Mouse (Mus musculus): ENCODE measurements at regions not wholly inside any gene's neighbourhood (a gene's known extent, or its start where the extent isn't known, plus 50 kb on each side); places are given as distances from the start of the nearest gene placed in this dataset.
A peak's percentile ranks its signal among the peaks of the same experiment; 100 is the strongest.

DNA sequence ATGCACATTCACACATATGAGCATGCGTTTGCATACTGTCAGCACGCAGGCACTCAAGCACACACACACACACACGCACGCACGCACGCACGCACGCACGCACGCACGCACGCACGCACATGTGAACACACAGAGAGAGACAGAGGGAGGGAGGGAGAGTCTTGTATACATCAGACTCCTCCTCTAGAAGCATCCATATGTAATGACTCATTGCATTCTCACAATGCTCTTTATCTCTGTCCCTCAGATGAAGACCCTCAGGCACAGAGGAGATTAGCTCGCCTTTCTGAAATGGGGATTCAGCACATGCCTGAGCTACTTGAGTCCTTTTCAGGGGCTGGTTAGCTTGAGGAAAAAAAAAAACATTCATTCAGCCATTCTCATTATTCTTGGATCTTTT lies 79.6 kb upstream of the 1700025G04Rik start:
- Histone ChIP-seq H3K9me3 (ENCODE audit: control insufficient read depth, low read length) (no peaks in the 10 kb centered on the region), H3K36me3 (ENCODE audit: control insufficient read depth, insufficient read depth, low read length) (no peaks in the 10 kb centered on the region), H3K4me2 (ENCODE audit: low read depth, low read length) (no peak overlapping the region), H3K27me3 (replicated peaks; ENCODE audit: control insufficient read depth, insufficient read depth, low read length) (no peaks in the 10 kb centered on the region), H3K4me1 (ENCODE audit: control insufficient read depth, insufficient read depth, low read length) (peaks cover 13% of the 10 kb centered on the region), H3K27ac (replicated peaks; ENCODE audit: low read depth, low read length) (no peak overlapping the region), H3K9ac (ENCODE audit: low read depth, low read length) (no peak overlapping the region), H3K4me3 (ENCODE audit: low read depth, low read length) (no peak overlapping the region)
- 89% methylated on average over 14 of the region's 14 CpGs for WGBS
- no peak for ATAC-seq (ENCODE audit: low read depth)
- no peak for DNase-seq (ENCODE audit: low spot score)

DNA sequence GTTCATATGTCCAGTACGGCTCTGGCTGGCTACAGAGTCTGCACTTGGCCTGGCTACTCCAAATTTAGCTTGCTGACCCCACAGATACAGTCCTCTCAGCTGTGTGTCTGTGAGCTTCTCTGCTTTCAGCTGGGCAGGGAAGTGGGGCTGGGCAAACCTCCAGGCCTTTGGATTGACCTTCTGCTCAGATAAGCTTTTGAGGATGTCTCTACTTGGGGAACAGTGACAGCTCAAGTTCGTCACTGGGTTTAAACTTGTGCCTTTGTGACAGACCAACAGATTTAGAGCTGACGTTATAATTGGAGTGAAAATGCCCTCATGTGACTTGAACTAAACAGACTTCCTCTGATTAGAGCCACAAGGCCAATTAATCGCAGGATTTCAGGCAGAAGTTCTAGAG lies 78.4 kb upstream of the 1700025G04Rik start:
- Histone ChIP-seq H3K9me3 (ENCODE audit: control insufficient read depth, low read length) (no peaks in the 10 kb centered on the region), H3K27ac (replicated peaks; ENCODE audit: low read depth, low read length) (no peak overlapping the region), H3K4me2 (ENCODE audit: low read depth, low read length) (no peak overlapping the region), H3K9ac (ENCODE audit: low read depth, low read length) (no peak overlapping the region), H3K4me3 (ENCODE audit: low read depth, low read length) (no peak overlapping the region), H3K4me1 (ENCODE audit: control insufficient read depth, insufficient read depth, low read length) (peaks cover 13% of the 10 kb centered on the region), H3K36me3 (ENCODE audit: control insufficient read depth, insufficient read depth, low read length) (no peaks in the 10 kb centered on the region), H3K27me3 (replicated peaks; ENCODE audit: control insufficient read depth, insufficient read depth, low read length) (no peaks in the 10 kb centered on the region)
- 58% methylated on average over 4 of the region's 4 CpGs for WGBS
- no peak for DNase-seq (ENCODE audit: low spot score)
- no peak for ATAC-seq (ENCODE audit: low read depth)

DNA sequence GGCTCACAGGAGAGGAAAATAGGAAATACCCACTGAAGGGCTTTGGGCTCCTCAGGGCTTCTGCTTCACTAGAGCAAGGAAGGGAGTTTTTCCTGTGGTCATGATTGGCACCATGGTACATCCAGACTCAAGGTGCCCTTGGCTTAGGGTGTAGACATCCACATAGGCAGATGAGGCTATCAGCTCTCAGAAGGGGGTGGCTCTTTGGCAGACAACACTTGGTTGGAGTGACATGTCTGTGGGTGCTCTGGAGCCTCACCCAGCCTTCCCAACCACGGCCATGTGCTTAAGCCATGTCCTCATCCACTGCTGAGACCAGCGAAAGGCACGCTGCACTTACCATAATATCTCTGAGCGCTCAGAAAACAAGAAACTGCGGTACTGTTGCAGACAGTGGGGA lies 77.8 kb upstream of the 1700025G04Rik start:
- ATAC-seq (ENCODE audit: low read depth) (no peak), DNase-seq (ENCODE audit: low spot score) (no peak)
- no peak overlapping the region for H3K9ac ChIP-seq (ENCODE audit: low read depth, low read length)
- H3K4me1 ChIP-seq (ENCODE audit: control insufficient read depth, insufficient read depth, low read length) = peaks cover 13% of the 10 kb centered on the region
- H3K4me3 ChIP-seq (ENCODE audit: low read depth, low read length) = no peak overlapping the region
- no peaks in the 10 kb centered on the region for H3K9me3 ChIP-seq (ENCODE audit: control insufficient read depth, low read length)
- no peak overlapping the region for H3K27ac ChIP-seq (replicated peaks; ENCODE audit: low read depth, low read length)
- 81% methylated on average over 5 of the region's 5 CpGs for WGBS
- H3K36me3 ChIP-seq (ENCODE audit: control insufficient read depth, insufficient read depth, low read length) = no peaks in the 10 kb centered on the region
- no peak overlapping the region for H3K4me2 ChIP-seq (ENCODE audit: low read depth, low read length)
- no peaks in the 10 kb centered on the region for H3K27me3 ChIP-seq (replicated peaks; ENCODE audit: control insufficient read depth, insufficient read depth, low read length)

DNA sequence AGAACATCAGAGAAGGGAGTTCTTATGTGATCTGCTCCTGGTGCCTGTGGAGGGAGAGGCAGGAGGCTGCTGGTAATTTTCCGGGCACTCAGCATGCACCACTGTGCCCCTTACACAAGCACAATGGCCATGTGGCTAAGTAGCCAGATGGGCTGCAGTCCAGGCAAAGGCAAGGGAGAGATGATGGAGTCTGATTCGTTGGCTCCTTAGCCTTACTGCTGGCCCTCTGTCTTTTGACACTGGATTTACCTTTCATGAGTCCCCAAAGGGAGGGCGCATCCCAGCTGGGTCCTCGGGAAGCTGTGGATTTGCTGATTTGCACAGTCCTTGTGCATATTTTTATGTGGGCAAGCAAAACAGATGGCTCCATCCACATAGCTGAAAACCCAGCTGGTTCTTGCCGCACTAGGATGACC lies 75.6 kb upstream of the 1700025G04Rik start:
- H3K9ac ChIP-seq (ENCODE audit: low read depth, low read length) = no peak overlapping the region
- H3K27ac ChIP-seq (replicated peaks; ENCODE audit: low read depth, low read length) = no peak overlapping the region; the same call in 1 of the 2 replicates
- no peaks in the 10 kb centered on the region for H3K27me3 ChIP-seq (replicated peaks; ENCODE audit: control insufficient read depth, insufficient read depth, low read length)
- no peak overlapping the region for H3K4me3 ChIP-seq (ENCODE audit: low read depth, low read length)
- no peaks in the 10 kb centered on the region for H3K9me3 ChIP-seq (ENCODE audit: control insufficient read depth, low read length)
- H3K36me3 ChIP-seq (ENCODE audit: control insufficient read depth, insufficient read depth, low read length) = no peaks in the 10 kb centered on the region
- ATAC-seq (ENCODE audit: low read depth) = peak; percentile 48; the same call in 1 of the 2 replicates
- 63% methylated on average over 5 of the region's 5 CpGs for WGBS
- no peak overlapping the region for H3K4me2 ChIP-seq (ENCODE audit: low read depth, low read length)
- no peak for DNase-seq (ENCODE audit: low spot score)
- H3K4me1 ChIP-seq (ENCODE audit: control insufficient read depth, insufficient read depth, low read length) = peaks cover 13% of the 10 kb centered on the region

DNA sequence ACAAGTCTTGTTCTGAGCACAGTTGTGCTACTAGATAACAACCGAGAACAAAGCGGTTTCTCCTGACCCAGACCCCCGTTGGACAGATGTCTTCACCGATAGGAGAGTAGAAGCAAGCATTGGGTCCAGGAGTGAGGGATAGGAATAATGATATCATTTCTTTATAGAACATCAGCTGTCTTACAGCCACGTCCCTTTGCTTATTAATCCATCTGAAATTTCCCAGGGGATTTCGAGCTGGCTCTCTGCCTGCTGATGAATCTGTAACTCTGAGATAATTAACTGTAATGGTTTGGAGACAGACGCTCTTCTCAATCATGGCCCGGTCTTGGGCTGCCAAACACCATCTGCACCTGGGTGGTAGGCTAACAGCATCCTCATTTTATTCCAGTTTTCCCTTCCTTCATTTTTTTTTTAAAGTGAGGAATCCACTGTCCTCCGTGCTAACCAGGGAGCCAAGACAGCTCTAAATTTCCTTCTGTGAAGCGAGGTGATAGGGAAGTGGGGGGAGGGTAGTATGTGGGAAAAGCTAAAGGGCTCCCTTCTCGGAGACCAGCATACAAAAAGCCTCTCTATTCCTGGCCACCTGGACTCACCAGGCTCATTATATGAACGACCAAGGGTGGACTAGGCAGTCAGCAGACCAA lies 75.0 kb upstream of the 1700025G04Rik start:
- H3K27ac ChIP-seq (replicated peaks; ENCODE audit: low read depth, low read length) = no peak overlapping the region
- ATAC-seq (ENCODE audit: low read depth) = peak; percentile 70
- WGBS = 52% methylated on average over 12 of the region's 12 CpGs

DNA sequence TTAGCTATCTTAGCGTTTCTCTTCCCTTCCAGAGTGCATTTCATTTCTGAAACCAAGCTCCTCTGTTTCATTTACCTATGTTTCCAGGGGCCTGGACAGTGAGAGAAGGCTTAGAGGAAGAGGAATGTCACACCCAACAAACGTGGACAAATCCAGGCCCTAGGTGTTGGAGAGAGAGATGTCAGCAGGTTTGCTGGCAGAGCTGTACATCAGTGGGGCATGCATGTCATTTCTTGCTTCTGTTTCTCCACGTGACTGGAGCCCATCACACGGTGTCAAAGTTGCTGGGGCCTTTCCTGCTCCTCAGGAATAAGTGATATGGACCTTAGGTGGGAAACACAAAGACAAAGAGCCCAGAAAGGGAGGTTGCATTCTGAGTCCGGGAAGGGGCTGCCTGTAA lies 74.3 kb upstream of the 1700025G04Rik start:
- Histone ChIP-seq H3K4me1 (ENCODE audit: control insufficient read depth, insufficient read depth, low read length) (peaks cover 9% of the 10 kb centered on the region), H3K36me3 (ENCODE audit: control insufficient read depth, insufficient read depth, low read length) (no peaks in the 10 kb centered on the region), H3K9ac (ENCODE audit: low read depth, low read length) (no peak overlapping the region), H3K4me2 (ENCODE audit: low read depth, low read length) (no peak overlapping the region), H3K4me3 (ENCODE audit: low read depth, low read length) (no peak overlapping the region), H3K27me3 (replicated peaks; ENCODE audit: control insufficient read depth, insufficient read depth, low read length) (no peaks in the 10 kb centered on the region), H3K27ac (replicated peaks; ENCODE audit: low read depth, low read length) (no peak overlapping the region), H3K9me3 (ENCODE audit: control insufficient read depth, low read length) (no peaks in the 10 kb centered on the region)
- no peak for ATAC-seq (ENCODE audit: low read depth)
- no peak for DNase-seq (ENCODE audit: low spot score)
- 75% methylated on average over 5 of the region's 5 CpGs for WGBS

More for the DNA sequence above, 75.0 kb upstream of the 1700025G04Rik start:
- H3K4me1 ChIP-seq (ENCODE audit: control insufficient read depth, insufficient read depth, low read length) = peaks cover 13% of the 10 kb centered on the region
- DNase-seq (ENCODE audit: low spot score) = peak; percentile 32
- H3K9me3 ChIP-seq (ENCODE audit: control insufficient read depth, low read length) = no peaks in the 10 kb centered on the region
- no peak overlapping the region for H3K9ac ChIP-seq (ENCODE audit: low read depth, low read length)
- H3K36me3 ChIP-seq (ENCODE audit: control insufficient read depth, insufficient read depth, low read length) = no peaks in the 10 kb centered on the region
- H3K27me3 ChIP-seq (replicated peaks; ENCODE audit: control insufficient read depth, insufficient read depth, low read length) = no peaks in the 10 kb centered on the region
- H3K4me3 ChIP-seq (ENCODE audit: low read depth, low read length) = no peak overlapping the region
- H3K4me2 ChIP-seq (ENCODE audit: low read depth, low read length) = no peak overlapping the region

DNA sequence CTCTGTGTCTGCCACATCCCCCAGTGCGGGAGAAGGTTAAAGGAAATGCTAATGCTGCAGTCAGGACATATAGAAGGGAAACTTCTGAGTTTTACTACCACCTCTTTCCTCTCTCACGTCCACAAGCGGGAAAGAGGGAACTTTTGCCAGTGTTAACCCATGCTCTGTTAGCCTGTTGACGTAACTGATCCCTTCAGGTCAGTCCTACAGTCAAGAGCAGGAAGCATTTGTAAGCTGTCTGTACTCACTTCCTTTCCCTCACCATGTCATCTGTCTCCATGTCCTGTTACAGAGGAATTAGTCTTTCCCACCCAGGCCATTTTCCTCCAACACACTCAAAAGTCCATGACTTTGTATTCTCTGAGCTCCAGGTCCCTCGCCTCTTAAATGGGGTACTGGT lies 62.5 kb upstream of the 1700025G04Rik start:
- Histone ChIP-seq H3K9me3 (ENCODE audit: control insufficient read depth, low read length) (no peaks in the 10 kb centered on the region), H3K4me1 (ENCODE audit: control insufficient read depth, insufficient read depth, low read length) (no peaks in the 10 kb centered on the region), H3K27me3 (replicated peaks; ENCODE audit: control insufficient read depth, insufficient read depth, low read length) (no peaks in the 10 kb centered on the region), H3K9ac (ENCODE audit: low read depth, low read length) (no peak overlapping the region), H3K27ac (replicated peaks; ENCODE audit: low read depth, low read length) (no peak overlapping the region), H3K4me2 (ENCODE audit: low read depth, low read length) (no peak overlapping the region), H3K4me3 (ENCODE audit: low read depth, low read length) (no peak overlapping the region), H3K36me3 (ENCODE audit: control insufficient read depth, insufficient read depth, low read length) (no peaks in the 10 kb centered on the region)
- ATAC-seq (ENCODE audit: low read depth) (no peak), DNase-seq (ENCODE audit: low spot score) (no peak)
- WGBS = 66% methylated on average over 5 of the region's 5 CpGs

DNA sequence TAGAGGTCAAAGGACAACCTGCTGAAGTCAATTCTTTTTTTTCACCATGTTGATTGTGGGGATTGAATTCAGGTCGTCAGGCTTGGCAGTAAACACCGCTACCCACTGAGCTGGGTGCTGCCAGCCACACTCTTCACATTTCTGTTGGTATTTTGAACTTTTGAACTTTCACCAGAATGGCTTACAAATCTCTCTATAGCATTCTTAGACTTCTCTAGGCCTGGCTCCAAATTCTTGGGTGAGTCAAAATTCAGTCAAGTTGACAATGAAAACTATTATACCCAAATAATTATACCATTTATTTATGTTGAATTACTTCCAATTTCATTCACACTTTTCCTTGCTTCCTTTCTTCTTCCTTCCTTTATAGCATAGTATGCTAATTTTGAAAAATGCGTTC lies 58.8 kb upstream of the 1700025G04Rik start:
- no peaks in the 10 kb centered on the region for H3K27me3 ChIP-seq (replicated peaks; ENCODE audit: control insufficient read depth, insufficient read depth, low read length)
- H3K4me2 ChIP-seq (ENCODE audit: low read depth, low read length) = no peak overlapping the region
- ATAC-seq (ENCODE audit: low read depth) (no peak), DNase-seq (ENCODE audit: low spot score) (peak; percentile 5)
- peaks cover 5% of the 10 kb centered on the region; the same call in 1 of the 2 replicates for H3K9me3 ChIP-seq (ENCODE audit: control insufficient read depth, low read length)
- no peak overlapping the region for H3K4me3 ChIP-seq (ENCODE audit: low read depth, low read length)
- no peaks in the 10 kb centered on the region for H3K36me3 ChIP-seq (ENCODE audit: control insufficient read depth, insufficient read depth, low read length)
- H3K4me1 ChIP-seq (ENCODE audit: control insufficient read depth, insufficient read depth, low read length) = no peaks in the 10 kb centered on the region
- WGBS = 69% methylated on average over 3 of the region's 3 CpGs
- H3K27ac ChIP-seq (replicated peaks; ENCODE audit: low read depth, low read length) = no peak overlapping the region
- no peak overlapping the region for H3K9ac ChIP-seq (ENCODE audit: low read depth, low read length)

DNA sequence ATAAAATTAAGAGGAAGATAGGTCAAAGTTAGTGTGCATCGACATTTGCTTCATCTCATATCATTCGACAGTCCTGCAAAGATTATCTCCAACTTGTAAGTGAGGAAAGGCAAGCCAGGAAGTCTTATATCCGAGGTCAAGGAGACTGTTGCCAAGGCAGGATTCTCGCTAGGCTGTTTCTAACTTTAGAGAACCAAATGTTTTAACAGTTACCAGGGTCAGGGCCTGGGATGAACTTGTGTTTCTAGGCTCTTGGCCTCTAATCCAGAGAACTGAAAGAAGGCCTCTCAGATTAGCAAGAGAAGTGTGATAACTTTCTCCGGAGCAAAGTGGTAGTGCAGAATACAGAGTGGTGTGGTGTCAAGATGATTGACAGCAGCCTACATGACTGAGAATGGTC lies 50.2 kb upstream of the 1700025G04Rik start:
- peaks cover 11% of the 10 kb centered on the region for H3K9me3 ChIP-seq (ENCODE audit: control insufficient read depth, low read length)
- H3K36me3 ChIP-seq (ENCODE audit: control insufficient read depth, insufficient read depth, low read length) = no peaks in the 10 kb centered on the region
- no peak overlapping the region for H3K4me3 ChIP-seq (ENCODE audit: low read depth, low read length)
- no peak for ATAC-seq (ENCODE audit: low read depth)
- H3K9ac ChIP-seq (ENCODE audit: low read depth, low read length) = no peak overlapping the region
- no peaks in the 10 kb centered on the region for H3K4me1 ChIP-seq (ENCODE audit: control insufficient read depth, insufficient read depth, low read length)
- H3K27ac ChIP-seq (replicated peaks; ENCODE audit: low read depth, low read length) = no peak overlapping the region
- no peak for DNase-seq (ENCODE audit: low spot score)
- H3K4me2 ChIP-seq (ENCODE audit: low read depth, low read length) = no peak overlapping the region
- no peaks in the 10 kb centered on the region for H3K27me3 ChIP-seq (replicated peaks; ENCODE audit: control insufficient read depth, insufficient read depth, low read length)
- 80% methylated on average over 5 of the region's 5 CpGs for WGBS
